Mouse (Mus musculus): ENCODE results near the gene Gm5926.
"Not testable (repeated sequence)": the region's sequence is repeated elsewhere in the genome, so short reads cannot be mapped to it uniquely, and the experiment has no call there.

Gm5926 gene

GRCm38 (mm10) chrX:32650416-32650815 is at the start of gene Gm5926:
Gene Gm5926 (plus strand): TSS chrX:32650716.
- not testable (repeated sequence) for DNase-seq (ENCODE audit: low spot score in 2 of 2)

- DNase-seq (ENCODE audit: low spot score in 2 of 2): not testable (repeated sequence)
Measured at GRCm38 (mm10) chrX:32601008-32601407, 49.5 kb upstream of the Gm5926 start.

GRCm38 (mm10) chrX:32601425-32601824 is 49.1 kb upstream of the Gm5926 start:
- not testable (repeated sequence) for DNase-seq (ENCODE audit: low spot score in 2 of 2)

All from heart, adult 9 months (tissue).